Mouse (Mus musculus) subcutaneous adipose tissue, adult 2 months (tissue): ENCODE measurements around the gene Eif4ebp2. TPM values are rescaled to one million over a fixed set of nuclear protein-coding genes. Genes with fewer than 3 reads are reported as not detected.

Source experiments
- polyA plus RNA-seq: library from polyadenylated mRNA; depleted of rRNA; stranded (reverse); fragments of >200 nt; gene quantifications from 2 replicates; pipeline ENCODE4 v1.2.3, GENCODE M21; 2012; ENCODE audit warnings: low replicate concordance; rRNA removed

Gene Eif4ebp2
- polyA plus RNA-seq = 90.3 and 105 TPM in 2 replicates

DNA sequence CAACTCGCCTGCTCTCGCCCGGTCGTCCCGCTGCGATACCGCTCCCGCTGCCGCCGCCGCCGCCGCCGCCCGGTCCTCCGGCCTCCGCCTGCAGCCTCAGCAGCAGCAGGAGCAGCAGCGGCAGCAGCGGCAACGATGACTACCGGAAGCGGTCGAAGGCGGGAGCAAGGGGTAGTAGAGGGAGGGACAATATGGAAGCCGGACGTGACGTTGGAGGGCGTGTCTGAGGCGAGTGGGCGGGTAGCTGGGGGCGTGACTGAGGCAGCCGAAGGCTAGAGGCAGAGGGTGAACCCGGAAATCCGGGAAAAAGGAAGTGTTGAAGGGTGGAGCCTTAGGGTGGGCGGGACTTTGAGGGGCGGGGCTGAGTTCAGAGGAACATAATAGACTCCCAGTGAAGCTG is at the start of gene Eif4ebp2:
TSS of gene Eif4ebp2 (minus strand) at position 17 of the 400 bp plus-strand sequence.

DNA sequence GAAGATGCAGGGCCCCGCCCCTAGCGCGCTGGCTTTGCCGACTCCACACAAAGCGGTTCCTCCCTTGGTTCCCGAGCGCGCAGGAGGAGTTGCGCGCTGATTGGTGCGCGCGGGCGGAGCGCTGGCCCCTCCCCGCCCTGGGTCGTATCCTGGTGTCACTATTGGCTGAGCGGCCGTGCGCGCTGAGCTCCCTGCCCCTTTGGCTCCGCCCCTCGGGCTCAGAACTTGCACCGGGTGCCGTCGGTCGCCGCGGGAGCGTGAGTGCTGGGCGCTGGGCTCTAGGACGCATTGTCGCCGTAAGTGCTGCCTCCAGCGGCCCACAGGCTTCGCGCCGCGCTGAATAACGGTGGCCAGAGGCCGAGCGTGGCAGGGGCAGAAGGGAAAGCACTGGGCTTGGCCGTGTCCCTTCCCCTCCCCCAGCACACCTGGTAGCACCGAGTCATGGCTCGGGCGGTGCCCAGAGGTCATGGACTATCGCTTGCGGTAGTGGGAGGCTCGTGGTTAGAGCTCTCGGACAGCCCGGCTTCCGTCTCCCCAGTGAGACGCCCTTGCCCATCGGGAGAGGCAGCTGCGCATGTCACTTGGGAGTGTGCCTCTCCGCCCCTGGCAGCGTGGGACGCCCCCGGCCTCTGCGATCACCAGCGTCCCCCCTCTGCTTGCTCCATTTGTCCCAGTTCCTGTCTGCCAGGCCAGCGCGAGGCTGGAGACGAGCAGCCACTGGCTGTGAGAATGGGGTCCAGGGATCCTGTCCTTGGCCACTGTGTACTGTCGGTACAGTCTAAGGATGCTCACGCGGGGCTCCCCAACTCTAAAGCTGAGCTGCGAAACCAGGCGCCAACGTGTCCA is 23.4 kb upstream of the Eif4ebp2 start, which contains the start of gene Lrrc20:
TSS of gene Lrrc20 (plus strand) at position 208 of the 846 bp plus-strand sequence.

DNA sequence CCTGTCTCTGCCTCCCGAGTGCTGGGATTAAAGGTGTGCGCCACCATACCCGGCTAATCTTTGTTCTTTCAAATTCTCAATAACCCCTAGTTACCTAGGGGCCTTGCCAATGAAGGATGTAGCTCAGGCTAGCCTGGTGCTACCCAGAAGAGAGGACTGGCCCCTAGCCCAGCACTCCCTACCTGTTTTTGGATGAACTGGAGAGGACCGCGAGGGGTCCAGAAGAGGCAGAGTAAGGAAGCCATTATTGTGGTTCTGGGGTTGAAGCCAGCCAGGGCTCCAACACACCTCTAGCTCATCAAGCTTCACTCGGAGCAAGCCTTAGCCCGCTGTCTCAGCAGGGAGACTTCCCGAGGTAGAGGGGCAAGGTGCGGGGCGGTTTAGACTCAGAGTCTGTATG is 34.8 kb downstream of the Eif4ebp2 start, which contains the start of gene Nodal:
TSS of gene Nodal (plus strand) at position 301 of the 400 bp plus-strand sequence.

DNA sequence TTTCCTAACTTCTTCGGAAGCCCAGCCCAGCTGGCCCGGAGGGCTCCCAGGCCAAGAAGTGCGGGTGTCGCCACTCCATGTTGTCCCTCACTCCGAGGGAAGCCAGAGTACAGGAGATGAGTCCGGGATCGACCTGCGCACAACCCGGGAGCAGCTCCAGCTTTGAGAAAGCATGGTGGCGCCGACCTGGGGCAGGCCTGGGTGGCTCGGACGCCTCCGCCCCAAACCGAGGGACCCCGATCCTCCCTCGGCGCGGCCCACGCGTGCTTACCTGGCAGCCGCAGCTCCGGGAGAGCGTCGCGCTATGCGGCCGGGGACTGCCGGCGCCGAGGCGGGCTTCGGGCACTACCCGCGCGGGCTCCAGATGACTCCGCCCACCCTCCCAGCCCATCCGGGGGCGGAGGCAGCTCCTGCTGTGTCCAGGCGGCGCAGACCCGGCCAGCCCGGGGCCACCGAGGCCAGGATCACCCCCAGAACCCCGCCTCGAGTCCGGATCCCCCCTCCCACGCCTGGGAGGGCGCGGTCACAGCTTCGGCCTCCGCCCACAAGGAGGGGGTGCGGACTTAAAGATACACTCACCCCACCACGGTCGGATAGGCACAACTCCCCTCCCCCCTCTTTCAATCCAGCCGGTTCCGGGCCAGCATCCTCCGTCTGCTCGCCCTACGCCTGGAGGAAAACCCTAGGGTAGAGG is 69.3 kb downstream of the Eif4ebp2 start, which contains the start of gene Pald1:
TSS of gene Pald1 (minus strand) at position 510 of the 694 bp plus-strand sequence.

Other genes with a start within 250 kb of the Eif4ebp2 start
- 3.8 and 8.9 TPM in 2 replicates for gene Adamts14, start 179.2 kb downstream of the Eif4ebp2 start, polyA plus RNA-seq
- gene Prf1, start 154.8 kb downstream of the Eif4ebp2 start, polyA plus RNA-seq = 1.3 and 7.2 TPM in 2 replicates
- 25.7 and 33.8 TPM in 2 replicates for gene Pald1, start 69.1 kb downstream of the Eif4ebp2 start, polyA plus RNA-seq
- 0.10 TPM in 1 of 2 replicates, not detected in the other for gene Nodal, start 34.7 kb downstream of the Eif4ebp2 start, polyA plus RNA-seq
- gene Lrrc20, start 23.1 kb upstream of the Eif4ebp2 start, polyA plus RNA-seq = 9.5 and 10.3 TPM in 2 replicates
- gene Npffr1, start 142.8 kb upstream of the Eif4ebp2 start, polyA plus RNA-seq = 0.17 and 0.24 TPM in 2 replicates
- 55.7 and 62.9 TPM in 2 replicates for gene Ppa1, start 195.9 kb upstream of the Eif4ebp2 start, polyA plus RNA-seq
- 137 and 141 TPM in 2 replicates for gene Sar1a, start 227.6 kb upstream of the Eif4ebp2 start, polyA plus RNA-seq
- 71.4 and 79.5 TPM in 2 replicates for gene Tysnd1, start 242.9 kb upstream of the Eif4ebp2 start, polyA plus RNA-seq